Comparison of ENCODE assay signal across 27 mouse cellular contexts in the genomic region with DNA sequence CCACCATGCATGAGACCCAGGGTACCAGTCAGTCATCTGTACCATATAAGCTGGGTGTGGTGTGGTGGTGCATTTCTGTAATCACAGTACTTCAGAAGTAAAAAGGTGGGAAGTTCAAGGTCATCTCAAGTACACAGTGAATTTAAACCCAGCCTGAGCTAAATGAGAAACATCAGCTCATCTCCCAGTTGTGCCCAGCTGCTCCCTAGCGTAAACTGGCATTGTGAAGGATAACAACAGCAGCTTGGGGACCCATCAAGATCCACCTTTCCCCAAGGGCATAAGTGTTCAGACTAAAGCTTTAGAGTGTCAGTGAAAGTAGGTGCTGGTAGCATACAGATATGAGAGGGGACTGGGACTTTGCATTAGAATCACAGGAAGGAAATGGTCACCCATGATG.
"Had no signal": no experiment of that assay in that cellular context is flagged by ENCODE, and none has a peak within 500 bp of the region (broad histone marks: within the 10 kb centered on the region; RNA-seq: fewer than 3 reads in every experiment).

No protein-coding gene starts in this region.

- DNase-seq: gastrocnemius, postnatal 14 days; gastrocnemius, postnatal 36 days; heart, adult 11 months; heart, adult 2 months; heart, postnatal 14 days; heart, postnatal 36 days; kidney, adult 11 months; kidney, adult 2 months; kidney, adult 9 months; kidney, postnatal 14 days; kidney, postnatal 36 days; layer of hippocampus, adult 9-11 months; layer of hippocampus, postnatal 36 days; left cerebral cortex, postnatal 4 days had no signal

- H3K27me3 ChIP-seq: heart, embryonic 15.5 days; hindbrain, embryonic 15.5 days; kidney, embryonic 15.5 days; limb, embryonic 15.5 days had no signal

- ATAC-seq: hindbrain, postnatal 0 days; intestine, embryonic 16.5 days; liver, embryonic 12.5 days had no signal

- H3K4me2 ChIP-seq: heart, embryonic 11.5 days; heart, embryonic 13.5 days; heart, embryonic 15.5 days; hindbrain, embryonic 13.5 days; hindbrain, embryonic 15.5 days; kidney, embryonic 15.5 days; limb, embryonic 13.5 days; limb, embryonic 15.5 days; liver, embryonic 12.5 days had no signal

- H3K27ac ChIP-seq: heart, adult 2 months; heart, embryonic 13.5 days; heart, embryonic 15.5 days; hindbrain, embryonic 13.5 days; hindbrain, embryonic 15.5 days; hindbrain, postnatal 0 days; kidney, embryonic 15.5 days; kidney, postnatal 0 days; limb, embryonic 13.5 days; limb, embryonic 15.5 days; liver, embryonic 12.5 days; liver, embryonic 14.5 days had no signal

- H3K4me1 ChIP-seq: heart, embryonic 13.5 days; heart, embryonic 15.5 days; hindbrain, embryonic 13.5 days; liver, embryonic 12.5 days had no signal

- H3K9me3 ChIP-seq: heart, embryonic 13.5 days; heart, embryonic 15.5 days; hindbrain, embryonic 13.5 days; hindbrain, embryonic 15.5 days; kidney, embryonic 15.5 days; limb, embryonic 13.5 days; limb, embryonic 15.5 days had no signal

- H3K36me3 ChIP-seq: heart, embryonic 13.5 days; heart, embryonic 15.5 days; hindbrain, embryonic 13.5 days; hindbrain, embryonic 15.5 days; kidney, embryonic 15.5 days; limb, embryonic 13.5 days; limb, embryonic 15.5 days; liver, embryonic 12.5 days had no signal

- H3K4me3 ChIP-seq: heart, adult 2 months; heart, embryonic 13.5 days; heart, embryonic 15.5 days; hindbrain, embryonic 13.5 days; hindbrain, embryonic 15.5 days; kidney, embryonic 15.5 days; limb, embryonic 13.5 days; limb, embryonic 15.5 days; liver, embryonic 12.5 days had no signal

- H3K9ac ChIP-seq: heart, embryonic 13.5 days; heart, embryonic 15.5 days; hindbrain, embryonic 13.5 days; hindbrain, embryonic 15.5 days; kidney, embryonic 15.5 days; limb, embryonic 13.5 days; limb, embryonic 15.5 days; liver, embryonic 12.5 days; liver, embryonic 14.5 days had no signal
